ENCODE assay signal across 14 mouse cellular contexts in genomic region chr9:102304796-102305195, GRCm38 (mm10). TPM values are rescaled to one million over a fixed set of nuclear protein-coding genes. Genes with fewer than 3 reads are reported as not detected.
"Had no signal": no experiment of that assay in that cellular context is flagged by ENCODE, and none has a peak within 500 bp of the region (broad histone marks: within the 10 kb centered on the region; RNA-seq: fewer than 3 reads in every experiment).

No protein-coding gene starts in this region.

- H3K27ac ChIP-seq: kidney, postnatal 0 days; limb, embryonic 12.5 days; limb, embryonic 15.5 days; liver, embryonic 14.5 days had no signal

- H3K4me3 ChIP-seq: limb, embryonic 12.5 days; limb, embryonic 15.5 days; midbrain, embryonic 15.5 days had no signal

- DNase-seq: kidney, adult 2 months; kidney, postnatal 25 days; left cerebral cortex, postnatal 4 days; liver, postnatal 0 days; lung, embryonic 14.5 days; thymus, adult 18-20 months; thymus, postnatal 14 days; thymus, postnatal 4 days had no signal

RNA-seq across cellular contexts. Expression of gene Ephb1, which starts 49.7 kb away (rescaled TPM):
- total RNA-seq: monocyte, adult 5-6 weeks had no signal
